Mouse (Mus musculus) cortical plate, adult 2 months (tissue): ENCODE results near the gene Fbxl17.

Experiments used
- CTCF ChIP-seq: fragments of 200-500 bp; IDR thresholded peaks from 2 replicates; pipeline ENCODE4 v1.5.1; 2011; ENCODE audit warnings: mild to moderate bottlenecking, control low read depth, low read length; ENCODE audit not compliant: insufficient read depth; ENCODE audit errors: extremely low read depth
- POLR2A ChIP-seq: fragments of 200-500 bp; IDR thresholded peaks from 2 replicates; pipeline ENCODE4 v1.6.1; 2011; ENCODE audit warnings: mild to moderate bottlenecking, low read length, control low read depth; ENCODE audit not compliant: insufficient read depth; ENCODE audit errors: extremely low read depth

DNA sequence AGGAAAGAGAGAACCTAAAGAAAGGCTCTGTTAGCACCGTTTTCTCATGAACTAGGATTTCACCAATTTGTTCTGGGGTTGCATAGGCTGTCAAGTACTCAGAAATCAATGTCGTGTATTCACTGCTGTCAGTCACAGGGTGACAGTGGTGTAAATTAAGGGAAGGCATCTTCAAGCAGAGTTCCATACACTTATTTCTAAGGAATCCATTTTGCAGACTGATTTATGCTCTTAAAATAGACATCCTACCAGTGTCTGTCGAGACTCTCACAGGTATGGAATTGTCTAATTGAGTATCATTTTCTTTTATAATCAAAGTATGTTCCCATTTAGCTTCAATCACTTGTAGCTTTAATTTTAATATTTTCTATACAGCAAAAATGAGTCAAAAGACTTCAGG is 189.8 kb downstream of the Fbxl17 start:
- TF ChIP-seq CTCF, result no peak
- TF ChIP-seq POLR2A, result no peak
